Mouse (Mus musculus) bone marrow, adult 2 months (tissue): ENCODE measurements around the gene Wdr45. TPM values are rescaled to one million over a fixed set of nuclear protein-coding genes. Genes with fewer than 3 reads are reported as not detected.

ENCODE experiments used
- H3K27ac ChIP-seq: fragments of 200-500 bp; 2 replicates; pipeline ENCODE4 v1.5.1; 2012; ENCODE audit warnings: low read depth, mild to moderate bottlenecking, control low read depth, inconsistent platforms, low read length; ENCODE audit not compliant: control insufficient read depth, poor library complexity, insufficient read depth
- H3K4me1 ChIP-seq: fragments of 200-500 bp; 2 replicates; pipeline ENCODE4 v1.6.1; 2011; ENCODE audit warnings: low read length; ENCODE audit not compliant: control insufficient read depth, insufficient read depth
- H3K4me3 ChIP-seq: fragments of 200-500 bp; replicated peaks from 2 replicates; pipeline ENCODE3; 2011; ENCODE audit warnings: mild to moderate bottlenecking, low read depth, low read length, control low read depth; ENCODE audit not compliant: control insufficient read depth
- CTCF ChIP-seq: fragments of 200-500 bp; IDR thresholded peaks from 2 replicates; pipeline ENCODE4 v1.5.1; 2011; ENCODE audit warnings: low read length, control low read depth; ENCODE audit not compliant: control insufficient read depth, insufficient read depth
- POLR2A ChIP-seq: fragments of 200-500 bp; IDR thresholded peaks from 2 replicates; pipeline ENCODE4 v1.6.1; 2011; ENCODE audit warnings: low read depth, mild to moderate bottlenecking, control low read depth, low read length, borderline replicate concordance; ENCODE audit not compliant: control insufficient read depth
- WGBS: fragments of 180-500 bp; shearing (Covaris S2); methylation state at CpG from one replicate; pipeline ENCODE4 v1.1.7; 2018; 5-methylcytosine and 5-hydroxymethylcytosine counted together
- polyA plus RNA-seq: library from polyadenylated mRNA; stranded (reverse); fragments of >200 nt; gene quantifications from 2 replicates; pipeline ENCODE4 v1.2.4, GENCODE M21; 2011; ENCODE audit warnings: low replicate concordance; ENCODE audit not compliant: missing spikeins, insufficient read depth, insufficient read length

Wdr45 gene
- polyA plus RNA-seq, 1 experiment = 91.1 TPM

- Histone ChIP-seq H3K4me1 (no peaks in the 10 kb centered on the region), H3K4me3 (no peak overlapping the region), H3K27ac (no peak overlapping the region)
- 73% methylated on average over 13 of the region's 13 CpGs for WGBS
- no peak for TF ChIP-seq POLR2A
- no peak for TF ChIP-seq CTCF
These were observed 51.1 kb downstream of the Wdr45 start for GRCm38 (mm10) chrX:7765281-7765670.

- Histone ChIP-seq H3K4me1 (no peaks in the 10 kb centered on the region), H3K4me3 (no peak overlapping the region), H3K27ac (no peak overlapping the region)
- no peak for TF ChIP-seq CTCF
- no peak for TF ChIP-seq POLR2A
- WGBS = 18% methylated on average over 11 of the region's 11 CpGs
These were observed 51.6 kb downstream of the Wdr45 start for GRCm38 (mm10) chrX:7765764-7766163.

DNA sequence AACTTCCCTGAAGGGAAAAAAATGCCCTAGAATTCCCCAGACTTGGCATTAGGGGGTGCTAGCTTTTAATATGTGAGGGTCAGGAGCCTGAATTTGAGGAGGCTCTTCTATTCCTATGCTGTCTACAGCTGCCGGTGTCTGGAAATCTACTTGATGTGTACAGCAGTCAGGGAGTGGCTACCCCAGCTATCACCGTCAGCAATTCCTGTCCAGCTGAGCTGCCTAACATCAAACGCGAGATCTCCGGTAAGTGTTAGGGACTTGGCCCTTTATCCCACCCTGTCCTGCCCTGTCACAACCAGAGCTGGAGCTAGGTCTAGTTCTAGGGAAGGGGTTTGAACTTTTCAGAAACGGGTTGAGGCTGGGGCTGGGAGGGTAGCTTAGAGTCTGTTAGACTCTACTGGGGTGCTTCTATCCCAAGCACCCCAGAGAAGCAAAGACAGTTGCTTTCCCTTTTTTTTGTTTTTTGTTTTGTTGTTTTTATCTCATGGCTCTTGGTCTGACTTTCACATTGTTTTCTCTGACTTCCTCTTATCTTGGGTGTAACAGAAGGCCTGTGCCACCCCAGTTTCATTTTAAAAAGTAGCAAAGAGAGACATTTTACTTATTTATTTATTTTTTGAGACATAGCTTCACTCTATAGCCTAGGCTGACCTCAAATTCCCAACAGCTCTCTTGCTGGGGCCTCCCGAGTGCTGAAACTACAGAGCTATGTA lies 55.3 kb downstream of the Wdr45 start:
- WGBS = 58% methylated on average over 7 of the region's 7 CpGs
- Histone ChIP-seq H3K4me1 (no peaks in the 10 kb centered on the region), H3K4me3 (no peak overlapping the region), H3K27ac (no peak overlapping the region)
- TF ChIP-seq CTCF (no peak), POLR2A (no peak)

- H3K4me3 ChIP-seq = no peak overlapping the region
- H3K27ac ChIP-seq = no peak overlapping the region
- peak; percentile 32; the same call in 1 of the 2 replicates for TF ChIP-seq CTCF
- TF ChIP-seq POLR2A = no peak
- H3K4me1 ChIP-seq = no peaks in the 10 kb centered on the region; the same call in 1 of the 2 replicates
- WGBS = 51% methylated on average over 2 of the region's 2 CpGs
These were observed 58.6 kb downstream of the Wdr45 start for GRCm38 (mm10) chrX:7772766-7773165.

GRCm38 (mm10) chrX:7775501-7776205 lies 61.5 kb downstream of the Wdr45 start:
- Histone ChIP-seq H3K27ac (no peak overlapping the region), H3K4me1 (no peaks in the 10 kb centered on the region; the same call in 1 of the 2 replicates), H3K4me3 (no peak overlapping the region)
- TF ChIP-seq CTCF = no peak
- TF ChIP-seq POLR2A = no peak
- WGBS = 76% methylated on average over 9 of the region's 9 CpGs

GRCm38 (mm10) chrX:7776329-7777082 lies 62.4 kb downstream of the Wdr45 start:
- WGBS = 33% methylated on average over 8 of the region's 8 CpGs

More at GRCm38 (mm10) chrX:7776329-7777082, 62.4 kb downstream of the Wdr45 start:
- no peak for TF ChIP-seq POLR2A
- peak; percentile 58 for TF ChIP-seq CTCF
- no peak overlapping the region for H3K27ac ChIP-seq
- H3K4me1 ChIP-seq = no peaks in the 10 kb centered on the region; the same call in 1 of the 2 replicates
- H3K4me3 ChIP-seq = no peak overlapping the region

Other genes with a start within 250 kb of the Wdr45 start
- 1.2 TPM in 1 of 2 replicates, not detected in the other for gene Foxp3, start 140.7 kb upstream of the Wdr45 start, polyA plus RNA-seq
- gene Ppp1r3f, start 140.1 kb upstream of the Wdr45 start, polyA plus RNA-seq = 0.43 TPM in 1 of 2 replicates, not detected in the other
- gene Ccdc22, start 108.8 kb upstream of the Wdr45 start, polyA plus RNA-seq = 28.7 and 37.0 TPM in 2 replicates
- gene Cacna1f, start 107.2 kb upstream of the Wdr45 start, polyA plus RNA-seq = 0.22 and 0.32 TPM in 2 replicates
- 0.50 and 1.9 TPM in 2 replicates for gene Syp, start 75.9 kb upstream of the Wdr45 start, polyA plus RNA-seq
- 10.7 and 22.4 TPM in 2 replicates for gene Prickle3, start 57.1 kb upstream of the Wdr45 start, polyA plus RNA-seq
- gene Plp2, start 42.9 kb upstream of the Wdr45 start, polyA plus RNA-seq = 5.3 and 33.2 TPM in 2 replicates
- not detected in 2 replicates for gene Magix, start 33.1 kb upstream of the Wdr45 start, polyA plus RNA-seq
- 17.6 and 19.1 TPM in 2 replicates for gene Gpkow, start 17.2 kb upstream of the Wdr45 start, polyA plus RNA-seq
- gene Gm45208, start 7.9 kb downstream of the Wdr45 start, polyA plus RNA-seq = not detected in 2 replicates
- 3.9 and 9.5 TPM in 2 replicates for gene Praf2, start 14.1 kb downstream of the Wdr45 start, polyA plus RNA-seq
- 0.36 and 1.4 TPM in 2 replicates for gene Ccdc120, start 36.6 kb downstream of the Wdr45 start, polyA plus RNA-seq
- gene Tfe3, start 48.2 kb downstream of the Wdr45 start, polyA plus RNA-seq = 15.5 and 22.3 TPM in 2 replicates
- gene Gripap1, start 75.4 kb downstream of the Wdr45 start, polyA plus RNA-seq = 95.0 and 184 TPM in 2 replicates
- gene Kcnd1, start 108.0 kb downstream of the Wdr45 start, polyA plus RNA-seq = 2.2 and 4.8 TPM in 2 replicates
- gene Otud5, start 127.0 kb downstream of the Wdr45 start, polyA plus RNA-seq = 124 and 222 TPM in 2 replicates
- gene Pim2, start 163.9 kb downstream of the Wdr45 start, polyA plus RNA-seq = 20.0 and 26.2 TPM in 2 replicates
- gene Slc35a2, start 169.7 kb downstream of the Wdr45 start, polyA plus RNA-seq = 21.0 and 37.1 TPM in 2 replicates
- gene Pqbp1, start 184.9 kb downstream of the Wdr45 start, polyA plus RNA-seq = 40.9 and 45.1 TPM in 2 replicates
- gene Timm17b, start 185.0 kb downstream of the Wdr45 start, polyA plus RNA-seq = 9.2 and 17.8 TPM in 2 replicates
- gene Gm10491, start 193.5 kb downstream of the Wdr45 start, polyA plus RNA-seq = not detected in 2 replicates
- not detected in 2 replicates for gene Gm10490, start 195.2 kb downstream of the Wdr45 start, polyA plus RNA-seq
- gene Pcsk1n, start 205.5 kb downstream of the Wdr45 start, polyA plus RNA-seq = not detected in 2 replicates
- 10.9 TPM in 1 of 2 replicates, not detected in the other for gene Eras, start 214.3 kb downstream of the Wdr45 start, polyA plus RNA-seq
- 8.3 and 17.0 TPM in 2 replicates for gene Hdac6, start 233.6 kb downstream of the Wdr45 start, polyA plus RNA-seq